Mouse (Mus musculus) CD4-positive helper T cell, adult 2 months (primary cell): Measurements from ENCODE around the gene 2210016L21Rik.
A peak's percentile ranks its signal among the peaks of the same experiment; 100 is the strongest.
"Not testable (repeated sequence)": the region's sequence is repeated elsewhere in the genome, so short reads cannot be mapped to it uniquely, and the experiment has no call there.

Source experiments
- DNase-seq: peaks from one replicate; pipeline ENCODE4 v3.0.0-alpha.2; 2012; ENCODE audit warnings: low read depth, missing footprints, low spot score

2210016L21Rik gene

DNA sequence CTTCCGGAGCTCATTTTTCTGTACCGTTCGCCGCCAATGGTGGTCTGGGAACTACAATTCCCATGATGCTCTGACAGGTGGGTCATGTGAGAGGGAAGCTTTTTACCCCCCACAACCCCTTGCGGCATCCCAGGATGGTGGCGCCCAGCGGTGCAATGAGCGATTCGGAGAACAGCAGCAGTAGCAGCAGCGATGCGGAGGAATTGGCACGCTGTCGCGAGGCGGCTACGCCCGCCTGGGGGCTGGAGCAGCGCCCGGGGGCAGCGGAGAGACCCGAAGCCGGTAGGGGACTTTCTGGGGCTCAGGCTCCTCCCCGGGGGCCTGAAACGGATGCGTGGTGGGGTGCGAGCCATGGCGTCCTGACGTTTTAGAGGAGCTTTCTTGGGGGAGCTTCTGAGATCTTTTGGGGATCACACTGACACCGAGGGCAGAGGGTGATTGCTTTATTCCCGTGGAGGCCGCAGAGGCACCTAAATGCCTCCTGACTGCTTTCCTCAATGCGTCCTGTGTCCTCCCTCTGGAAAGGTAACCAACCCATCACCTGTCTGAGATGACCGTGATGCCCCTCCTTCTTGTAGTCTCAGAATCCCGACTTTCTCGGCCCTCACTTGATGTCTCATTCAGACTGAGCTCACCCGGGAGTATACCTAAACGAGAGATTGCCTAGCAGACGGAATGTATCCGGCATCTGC is at the start of gene 2210016L21Rik:
2210016L21Rik (plus strand) TSS at position 85 of the 692 bp plus-strand sequence.
- peak; percentile 90 for DNase-seq

DNA sequence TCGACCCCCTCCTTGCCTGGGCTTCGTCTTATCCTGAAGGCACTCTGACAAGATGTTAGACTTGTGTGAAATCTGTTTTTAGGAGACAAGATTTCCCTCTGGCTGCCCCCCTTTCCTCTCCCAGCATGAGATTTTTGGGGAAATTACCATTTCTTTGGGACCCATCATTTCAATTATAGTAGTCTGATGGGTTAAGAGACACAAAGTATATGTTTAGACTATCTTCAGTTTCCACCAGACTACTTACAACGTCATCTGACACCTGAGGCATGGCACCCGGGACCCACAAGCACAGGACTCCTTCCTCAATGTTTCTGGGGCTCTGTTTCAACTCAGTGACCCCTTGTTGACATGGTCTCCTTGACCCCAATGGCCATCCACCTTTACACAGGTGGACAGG is 46.4 kb upstream of the 2210016L21Rik start:
- no peak for DNase-seq

DNA sequence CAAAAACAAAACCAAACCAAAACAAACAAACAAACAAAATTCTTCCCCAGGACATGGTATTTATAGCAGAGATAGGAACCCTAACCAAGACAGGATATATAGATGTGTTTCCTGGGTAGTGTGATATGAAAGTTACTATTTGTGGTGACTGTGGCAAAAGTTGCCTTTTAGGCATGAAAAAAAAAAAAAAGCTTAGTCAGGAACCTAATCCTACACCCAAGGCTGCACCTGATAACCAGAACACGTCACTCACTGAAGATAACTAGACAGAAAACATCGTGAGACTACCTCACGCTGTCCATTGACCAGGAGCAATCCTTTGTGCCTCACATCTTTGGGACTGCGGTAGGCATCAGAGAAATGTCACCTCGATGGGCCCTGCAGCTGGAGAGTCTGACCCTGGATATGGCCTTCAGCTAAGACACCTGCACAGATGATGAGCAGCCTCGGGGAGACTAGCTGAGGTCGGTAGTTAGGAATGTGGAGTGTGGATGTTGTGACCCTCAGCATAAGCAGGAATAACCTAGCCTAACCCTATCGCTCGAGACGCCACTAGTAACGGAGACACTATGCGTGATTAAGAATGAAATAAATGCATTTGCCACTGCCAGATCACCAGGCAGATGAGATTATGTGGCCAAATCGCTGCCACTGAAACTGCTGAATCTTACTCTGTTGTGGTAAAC is 45.1 kb upstream of the 2210016L21Rik start, which contains the start of gene Oasl2:
Oasl2 (plus strand) TSS at position 249 of the 686 bp plus-strand sequence.
- peak; percentile 80 for DNase-seq

DNA sequence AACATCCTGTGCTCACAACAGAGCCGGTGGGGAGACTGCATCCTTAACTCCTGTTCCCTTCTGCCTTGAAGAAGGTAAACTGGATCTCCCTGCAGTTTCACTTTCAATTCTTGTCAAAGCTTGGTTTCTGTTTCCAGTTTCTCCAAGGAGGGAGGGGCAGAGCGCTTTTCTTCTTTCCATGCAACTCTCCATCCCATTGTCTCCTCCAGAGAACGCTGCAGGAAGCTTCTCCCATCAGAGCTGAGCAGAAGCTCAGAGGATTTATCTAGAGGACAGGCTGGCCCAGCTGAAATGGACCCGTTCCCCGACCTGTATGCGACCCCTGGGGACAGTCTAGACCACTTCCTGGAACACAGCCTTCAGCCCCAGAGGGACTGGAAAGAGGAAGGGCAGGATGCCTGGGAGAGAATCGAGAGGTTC is 44.6 kb upstream of the 2210016L21Rik start:
- DNase-seq, result peak; percentile 86

DNA sequence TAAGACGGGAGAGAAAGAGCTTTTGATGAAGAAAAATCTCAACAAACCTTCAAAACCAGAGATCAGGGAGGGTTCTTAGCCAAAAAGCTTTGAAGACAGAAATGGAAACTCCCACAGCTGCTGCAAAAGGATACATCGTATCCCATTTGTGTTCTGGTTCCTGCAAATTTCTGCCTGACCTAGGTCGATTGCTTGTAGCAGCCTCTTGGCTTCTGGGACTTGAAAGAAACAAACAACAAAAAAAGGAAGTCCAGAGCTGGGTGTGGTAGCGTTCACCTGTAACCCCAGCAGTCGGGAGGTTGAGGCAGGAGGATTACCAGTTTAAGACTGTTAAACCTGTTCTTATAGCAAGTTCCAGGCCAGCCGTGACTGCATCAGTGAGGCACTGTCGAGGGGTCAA is 43.1 kb upstream of the 2210016L21Rik start:
- DNase-seq, result no peak

DNA sequence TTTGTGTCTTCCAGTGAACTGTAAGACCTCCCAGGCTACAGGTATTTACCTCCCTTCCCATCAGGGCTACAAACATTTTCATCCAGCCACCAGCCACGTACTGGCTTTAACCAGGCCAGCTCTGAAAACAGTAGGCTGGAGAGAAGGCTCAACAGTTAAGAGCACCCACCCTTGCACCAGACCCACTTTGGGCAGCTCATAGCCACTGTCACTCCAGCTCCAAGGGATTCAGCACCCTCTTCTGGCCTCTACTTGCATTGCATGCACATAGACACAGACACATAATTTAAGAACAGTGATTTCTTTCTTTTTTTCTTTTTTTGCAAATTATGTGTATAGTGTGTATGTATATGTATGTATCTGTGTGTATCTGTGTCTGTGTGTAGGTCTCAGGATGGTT is 39.5 kb upstream of the 2210016L21Rik start:
- DNase-seq, result peak; percentile 65

DNA sequence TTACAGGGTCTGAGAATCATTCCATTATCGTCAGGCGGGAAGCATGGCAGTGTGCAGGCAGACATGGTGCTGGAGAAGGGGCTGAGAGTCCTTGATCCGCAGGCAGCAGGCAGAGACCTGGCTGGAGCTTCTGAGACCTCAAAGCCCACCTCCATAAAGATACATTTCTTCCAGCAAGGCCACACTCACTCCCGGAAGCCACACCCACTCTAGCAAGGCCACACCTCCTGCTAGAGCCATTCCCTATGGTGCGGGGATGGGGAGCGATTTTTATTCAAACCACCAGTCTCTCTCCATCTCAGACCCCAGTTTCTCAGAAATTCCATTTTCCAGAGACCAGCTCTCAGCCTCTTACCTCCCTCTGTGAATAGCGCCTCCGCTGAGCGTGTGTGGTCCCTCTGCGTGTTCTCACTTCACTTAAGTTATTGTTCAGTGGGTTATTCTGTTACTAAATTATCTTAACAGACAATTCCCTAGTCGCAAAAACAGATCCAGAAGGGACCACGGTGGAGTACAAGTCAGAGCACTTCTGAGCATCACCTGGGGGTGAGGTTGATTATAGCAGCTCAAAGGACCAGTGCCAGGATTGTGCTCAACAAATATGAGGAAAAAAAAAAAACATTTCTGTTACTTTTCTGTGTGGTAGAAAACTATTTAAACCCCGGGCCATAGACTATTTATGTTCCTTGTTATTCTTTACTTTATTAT is 33.2 kb upstream of the 2210016L21Rik start:
- DNase-seq, result no peak

DNA sequence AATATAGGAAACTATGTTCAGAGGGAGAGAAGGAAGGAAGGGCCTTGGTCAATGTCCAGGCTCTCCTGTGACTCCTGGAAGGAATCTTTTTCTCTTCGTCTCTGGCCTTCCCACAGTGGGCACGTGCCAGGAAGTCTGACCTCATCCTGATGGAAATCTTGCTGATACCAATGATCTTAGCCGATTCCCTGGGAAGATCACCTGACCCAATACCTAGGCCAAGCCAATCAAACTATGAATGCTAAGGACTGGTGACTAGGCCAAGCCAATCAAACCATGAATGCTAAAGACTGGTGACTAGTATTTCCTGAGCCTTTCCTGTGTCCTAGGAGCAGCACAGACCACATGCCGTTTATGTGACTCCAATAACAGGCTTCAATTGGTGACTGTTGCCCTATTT is 28.3 kb upstream of the 2210016L21Rik start:
- DNase-seq, result no peak

DNA sequence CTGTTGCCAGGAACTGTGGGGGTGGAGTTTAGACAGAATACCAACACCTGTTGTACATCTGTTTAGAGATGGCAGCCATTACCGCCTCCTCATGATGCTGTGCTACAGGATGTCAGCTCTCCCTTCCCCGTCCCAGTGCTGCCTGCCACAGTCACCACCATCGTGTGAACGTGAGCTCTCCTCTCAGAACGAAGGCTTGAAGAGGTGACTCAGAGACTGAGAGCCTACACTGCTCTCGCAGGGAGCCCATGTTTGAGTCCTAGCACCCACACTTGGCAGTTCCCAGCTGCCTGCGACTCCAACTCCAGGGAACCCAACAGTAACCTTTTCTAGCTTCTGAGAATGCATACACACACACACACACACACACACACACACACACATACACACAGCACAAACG is 27.1 kb upstream of the 2210016L21Rik start:
- DNase-seq, result no peak

DNA sequence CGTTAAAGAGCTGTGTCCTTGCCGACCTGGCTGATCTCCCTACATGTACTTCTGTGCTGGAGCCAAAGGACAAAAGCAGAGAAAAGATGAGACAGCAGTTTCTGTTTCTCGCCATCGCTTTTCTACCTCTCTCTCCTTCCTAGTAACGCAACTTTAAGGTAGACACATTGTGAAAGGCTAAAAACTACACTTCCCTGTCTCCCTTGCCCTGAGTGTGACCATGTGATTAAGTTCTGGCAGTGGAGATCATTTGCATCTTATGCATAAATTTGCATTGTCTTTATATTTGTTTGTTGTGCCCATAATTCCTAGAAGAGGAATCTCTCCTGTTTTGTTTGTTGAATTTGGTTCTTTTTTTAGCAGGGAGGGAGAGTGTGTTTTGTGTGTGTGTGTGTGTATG is 26.1 kb upstream of the 2210016L21Rik start:
- DNase-seq, result no peak

DNA sequence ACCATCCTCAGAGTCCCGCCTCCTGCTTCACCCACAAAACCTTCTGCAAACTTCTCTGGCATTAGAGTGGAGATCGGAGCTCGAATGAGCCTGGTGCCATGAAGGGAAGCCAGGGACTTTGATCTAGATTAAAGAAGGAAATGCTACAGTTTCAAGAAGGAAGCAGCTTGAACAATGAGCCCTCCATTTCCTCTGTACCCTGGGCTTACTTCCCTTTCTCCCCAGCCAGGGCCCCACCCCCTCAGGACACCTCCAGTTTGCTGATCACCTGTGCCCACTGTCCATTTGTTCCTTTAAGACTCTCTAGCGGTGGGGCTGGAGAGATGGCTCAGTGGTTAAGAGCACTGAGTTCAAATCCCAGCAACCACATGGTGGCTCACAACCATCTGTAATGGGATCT is 25.2 kb upstream of the 2210016L21Rik start:
- no peak for DNase-seq

DNA sequence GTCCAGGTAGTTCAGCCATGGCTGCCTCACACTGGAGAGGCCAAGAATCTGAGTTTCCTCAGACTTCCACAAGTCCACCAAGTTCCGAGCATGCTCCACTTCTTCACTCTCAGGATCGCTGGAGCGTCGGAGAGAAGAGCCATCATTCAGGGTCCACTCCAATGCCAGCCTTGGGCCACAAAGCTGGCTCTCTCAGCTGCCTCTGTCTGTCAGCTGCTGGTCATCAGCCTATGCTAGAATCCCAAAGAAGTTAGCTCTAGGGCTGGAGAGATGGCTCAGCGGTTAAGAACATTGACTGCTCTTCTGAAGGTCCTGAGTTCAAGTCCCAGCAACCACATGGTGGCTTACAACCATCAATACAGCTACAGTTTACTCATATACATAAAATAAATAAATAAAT is 24.6 kb upstream of the 2210016L21Rik start:
- not testable (repeated sequence) for DNase-seq

DNA sequence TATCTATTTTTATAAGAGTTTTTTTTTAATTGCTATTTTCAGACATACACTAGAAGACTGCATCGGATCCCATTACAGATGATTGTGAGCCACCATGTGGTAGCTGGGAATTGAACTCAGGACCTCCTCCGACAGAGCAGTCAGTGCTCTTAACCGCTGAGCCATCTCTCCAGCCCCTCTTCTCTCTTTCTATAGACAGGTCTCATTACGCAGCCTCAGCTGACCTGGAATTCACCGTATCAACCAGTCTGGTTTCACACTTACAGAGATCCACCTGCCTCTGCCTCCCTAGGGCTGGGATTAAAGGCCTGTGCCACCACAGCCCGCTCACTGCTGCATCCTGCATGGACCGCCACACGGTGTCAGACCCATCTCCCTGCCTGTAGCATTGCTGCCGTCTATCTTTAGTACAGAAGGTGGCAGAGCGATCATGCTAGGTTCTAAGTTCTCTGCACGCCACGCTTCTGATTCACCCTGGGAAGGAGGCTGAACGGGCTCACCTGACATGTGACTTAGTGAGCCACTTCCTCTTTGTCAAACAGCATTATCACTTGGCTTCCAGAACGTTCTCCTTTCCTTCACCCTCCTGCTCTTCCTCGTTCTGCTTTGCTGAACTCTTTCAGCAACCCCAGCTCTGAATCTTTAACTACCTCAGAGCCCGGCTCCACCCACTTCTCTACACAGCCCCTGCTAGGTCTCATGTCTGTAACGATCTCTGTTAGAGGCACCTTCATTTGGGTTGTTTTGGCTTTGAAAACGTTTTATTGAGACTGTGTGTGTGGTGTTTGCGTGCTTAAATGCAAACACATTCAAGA is 20.2 kb upstream of the 2210016L21Rik start:
- DNase-seq, result peak; percentile 89

DNA sequence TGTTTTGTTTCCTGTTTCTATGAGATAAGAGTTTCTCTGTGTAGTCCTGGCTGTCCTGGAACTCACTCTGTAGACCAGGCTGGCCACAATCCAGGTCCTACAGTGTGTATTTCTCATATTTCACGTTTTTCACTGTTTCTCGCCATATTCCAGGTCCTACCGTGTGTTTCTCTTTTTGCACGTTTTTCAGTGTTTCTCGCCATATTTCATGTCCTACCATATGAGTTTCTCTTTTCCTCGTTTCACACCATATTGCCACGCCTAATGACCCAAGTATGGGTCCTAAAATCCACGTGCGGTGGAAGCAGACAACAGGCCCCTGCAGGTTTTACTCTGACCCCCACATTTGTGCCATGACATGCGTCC is 19.6 kb upstream of the 2210016L21Rik start:
- no peak for DNase-seq

DNA sequence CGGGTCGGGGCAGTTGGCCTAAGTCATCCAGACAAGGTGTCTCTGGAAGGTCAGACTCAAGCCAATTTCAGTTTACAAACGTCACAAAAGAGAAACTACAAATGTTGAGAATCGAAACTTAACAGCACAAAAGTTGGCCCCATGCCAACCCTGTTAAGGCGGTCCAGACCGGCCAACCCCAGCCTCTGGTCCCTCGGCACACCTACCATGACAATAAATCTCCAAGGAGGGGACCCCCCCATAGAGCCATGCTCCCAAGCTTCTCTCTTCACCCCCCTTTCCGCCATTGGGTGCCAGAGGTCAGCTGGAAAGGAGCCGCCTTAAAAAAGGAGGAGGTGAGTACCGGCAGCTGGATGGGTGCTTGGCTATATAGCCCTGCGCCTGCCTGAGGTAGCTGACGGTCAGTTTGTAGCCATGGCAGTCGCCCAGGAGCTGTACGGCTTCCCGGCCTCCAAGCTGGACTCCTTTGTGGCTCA is 18.9 kb upstream of the 2210016L21Rik start, which contains the start of gene Oasl1:
Oasl1 (plus strand) TSS at position 243 of the 476 bp plus-strand sequence.
- DNase-seq, result peak; percentile 65

DNA sequence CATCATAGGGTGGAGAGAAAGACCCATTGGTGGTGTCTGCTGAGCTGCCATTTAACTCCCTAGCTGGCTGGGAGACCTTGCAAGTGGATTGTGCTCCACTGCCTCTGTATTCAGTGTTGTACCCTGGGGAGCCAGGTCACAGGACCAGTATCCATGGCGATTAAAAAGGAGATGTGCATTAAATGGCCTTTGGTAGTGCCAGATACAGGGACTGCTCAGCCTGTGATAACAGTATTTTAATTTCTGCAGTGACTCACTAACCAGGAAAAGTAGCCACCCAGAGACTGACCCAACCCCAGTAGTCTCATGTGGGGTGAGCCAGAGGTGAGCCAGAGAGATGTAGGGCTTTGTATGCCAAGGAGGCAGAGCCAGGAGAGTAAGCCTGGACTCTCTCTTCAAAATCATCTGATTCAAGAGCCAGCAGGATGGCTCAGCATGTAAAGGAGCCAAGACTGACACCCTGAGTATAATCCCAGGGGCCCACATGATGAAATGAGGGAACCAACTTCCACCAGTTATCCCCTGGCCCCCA is 15.7 kb upstream of the 2210016L21Rik start:
- DNase-seq, result no peak

DNA sequence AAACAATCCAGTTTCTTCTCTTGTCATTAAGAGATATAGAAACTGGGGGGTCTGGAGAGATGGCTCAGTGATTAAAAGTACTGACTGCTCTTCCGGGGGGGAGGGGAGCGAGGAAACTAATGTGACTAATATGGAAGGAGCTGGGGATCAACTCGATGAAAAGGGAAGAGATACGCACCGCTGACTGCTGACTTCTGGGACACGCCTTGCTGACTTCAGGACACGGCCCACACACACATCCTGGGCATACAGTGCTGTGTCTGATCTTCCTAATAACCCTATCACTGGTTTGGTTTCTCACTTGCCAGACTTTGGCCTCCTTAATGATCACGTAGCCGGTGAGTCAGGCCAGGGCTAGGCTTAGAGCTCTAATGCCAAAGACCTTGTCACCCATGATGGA is 15.2 kb upstream of the 2210016L21Rik start:
- DNase-seq, result no peak

DNA sequence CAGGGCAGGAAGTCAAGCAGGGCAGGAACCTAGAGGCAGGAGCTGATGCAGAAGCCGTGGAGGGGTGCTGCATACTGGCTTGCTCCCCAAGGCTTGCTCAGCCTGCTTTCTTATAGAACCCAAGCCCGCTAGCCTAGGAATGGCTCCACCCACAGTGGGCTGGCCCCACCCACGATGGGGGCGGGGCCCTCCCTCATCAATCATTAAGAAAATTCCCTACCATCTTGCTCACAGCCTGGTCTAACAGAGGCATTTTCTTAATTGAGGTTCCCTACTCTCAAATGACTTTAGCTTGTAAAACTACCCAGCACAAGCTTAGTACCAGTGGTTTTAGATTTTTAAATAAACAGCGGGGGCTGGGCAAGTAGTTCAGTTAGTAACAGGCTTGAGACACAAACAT is 10.3 kb upstream of the 2210016L21Rik start:
- no peak for DNase-seq

DNA sequence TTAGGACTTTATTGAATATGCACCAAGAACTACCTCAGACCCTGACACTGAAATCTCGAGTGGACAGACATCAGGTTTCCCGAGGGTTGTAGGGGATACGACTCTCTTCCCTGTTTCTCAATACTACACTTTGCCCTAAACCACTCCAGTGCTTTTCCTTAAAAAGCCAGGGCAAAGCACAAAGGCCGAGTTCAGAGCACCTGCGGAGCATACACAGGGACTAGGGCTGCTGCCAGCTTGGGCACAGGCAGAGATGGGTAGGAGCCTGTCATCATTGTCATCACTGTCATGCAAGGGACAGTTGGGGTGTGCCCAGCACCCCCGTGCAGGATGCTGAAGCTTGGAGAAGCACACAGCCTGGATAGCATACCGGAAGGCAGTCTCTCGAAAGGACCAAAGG is 8.8 kb upstream of the 2210016L21Rik start:
- no peak for DNase-seq

DNA sequence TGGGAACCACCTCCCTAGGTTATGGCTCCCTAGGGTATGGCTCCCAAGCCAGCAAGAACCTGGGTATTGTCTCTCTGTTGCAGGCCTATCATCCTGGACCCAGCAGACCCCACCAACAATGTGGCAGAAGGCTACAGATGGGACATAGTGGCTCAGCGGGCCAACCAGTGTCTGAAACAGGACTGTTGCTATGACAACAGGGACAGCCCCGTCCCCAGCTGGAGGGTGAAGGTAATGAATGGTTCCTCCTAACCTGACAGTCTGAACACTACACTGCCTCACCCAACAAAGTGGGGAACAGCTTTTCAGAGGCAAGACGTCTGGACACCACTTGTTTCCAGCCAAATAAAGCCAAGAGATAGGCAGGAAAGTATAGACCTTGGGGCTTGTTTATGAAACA is 6.1 kb upstream of the 2210016L21Rik start:
- no peak for DNase-seq

DNA sequence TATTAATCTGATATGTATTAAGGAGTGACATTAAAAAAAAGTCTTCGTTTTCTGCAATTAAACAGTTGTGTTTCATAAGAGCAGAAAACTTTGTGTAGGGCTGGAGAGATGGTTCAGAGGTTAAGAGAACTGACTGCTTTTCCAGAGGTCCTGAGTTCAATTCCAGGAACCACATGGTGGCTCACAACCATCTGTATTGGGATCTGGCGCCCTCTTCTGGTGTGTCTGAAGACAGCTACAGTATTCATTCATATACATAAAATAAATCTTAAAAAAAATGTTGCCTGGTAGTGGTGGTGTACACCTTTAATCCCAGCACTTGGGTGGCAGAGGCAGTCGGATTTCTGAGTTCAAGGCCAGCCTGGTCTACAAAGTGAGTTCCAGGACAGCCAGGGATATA is 820 bp upstream of the 2210016L21Rik start:
- not testable (repeated sequence) for DNase-seq
